Mouse (Mus musculus): ENCODE measurements around the gene Retreg1. TPM values are rescaled to one million over a fixed set of nuclear protein-coding genes. Genes with fewer than 3 reads are reported as not detected.
A peak's percentile ranks its signal among the peaks of the same experiment; 100 is the strongest.
"Not testable (repeated sequence)": the region's sequence is repeated elsewhere in the genome, so short reads cannot be mapped to it uniquely, and the experiment has no call there.

Gene Retreg1
- total RNA-seq, 2 experiments from 2014 or later = 26.1 to 38.4 TPM

DNA sequence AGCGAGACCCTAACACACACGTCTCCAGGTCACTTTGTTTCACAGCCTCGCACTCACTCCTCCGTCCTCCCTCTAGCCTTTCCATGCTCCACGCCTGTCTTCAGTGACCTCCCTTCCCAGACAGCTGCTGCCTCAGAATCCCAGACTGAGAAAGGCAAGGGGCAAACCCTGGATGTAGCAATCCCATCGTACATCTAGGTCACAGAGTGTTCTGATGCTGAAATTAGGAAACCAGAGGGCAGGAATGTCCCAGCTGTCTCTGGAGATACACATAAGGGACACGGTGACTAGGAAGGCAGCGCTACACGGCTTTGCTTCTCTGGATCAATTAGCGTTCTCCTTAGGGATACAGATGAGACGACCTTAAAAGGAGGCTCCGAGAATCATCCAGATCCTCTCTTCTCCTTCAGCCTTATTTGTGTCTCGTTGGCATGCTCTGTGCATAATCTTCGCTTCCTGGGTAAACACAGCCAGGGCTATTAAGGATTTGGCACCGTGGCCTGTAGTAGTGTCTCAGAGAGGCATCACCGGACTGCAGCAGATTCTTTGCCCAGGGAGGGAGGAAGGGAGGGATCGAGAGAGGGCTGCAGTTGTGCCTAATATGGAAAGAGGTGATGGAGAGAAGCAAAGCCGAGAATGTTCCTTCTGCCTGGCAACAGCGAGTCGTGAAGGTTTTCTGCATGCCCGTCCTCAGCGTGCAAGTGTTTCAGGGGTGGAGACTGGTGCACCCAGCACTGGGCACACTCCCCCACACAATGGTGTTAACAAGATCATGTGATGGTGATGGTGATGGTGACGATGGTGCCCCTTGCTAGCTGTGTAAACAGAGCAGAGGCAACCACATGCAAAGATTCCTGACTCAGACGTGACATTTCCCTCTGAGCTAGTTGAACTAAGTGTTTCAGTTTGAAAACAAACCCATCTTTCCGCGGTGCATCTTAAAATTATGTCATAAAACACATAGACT is 105.6 kb downstream of the Retreg1 start:
- DNase-seq = no peak

DNA sequence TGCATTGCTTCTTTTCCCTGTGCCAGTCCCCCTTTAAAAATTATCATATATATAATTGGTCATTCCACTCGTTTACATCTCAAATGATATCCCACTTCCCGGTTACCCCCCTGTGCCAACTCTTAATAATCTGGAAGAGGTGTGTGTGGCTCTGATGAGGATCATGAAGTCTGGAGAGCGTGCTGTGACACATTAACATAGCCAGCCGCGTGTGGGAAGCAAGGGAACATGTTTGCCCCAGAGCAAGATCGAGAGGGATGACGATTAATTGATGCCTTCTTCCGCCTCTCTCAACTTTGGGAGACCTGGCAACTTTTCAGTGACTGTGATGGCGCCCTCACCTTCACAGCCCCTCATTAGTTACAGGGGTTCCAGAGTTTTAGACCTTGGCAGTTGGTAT is 106.7 kb downstream of the Retreg1 start:
- no peak for DNase-seq

DNA sequence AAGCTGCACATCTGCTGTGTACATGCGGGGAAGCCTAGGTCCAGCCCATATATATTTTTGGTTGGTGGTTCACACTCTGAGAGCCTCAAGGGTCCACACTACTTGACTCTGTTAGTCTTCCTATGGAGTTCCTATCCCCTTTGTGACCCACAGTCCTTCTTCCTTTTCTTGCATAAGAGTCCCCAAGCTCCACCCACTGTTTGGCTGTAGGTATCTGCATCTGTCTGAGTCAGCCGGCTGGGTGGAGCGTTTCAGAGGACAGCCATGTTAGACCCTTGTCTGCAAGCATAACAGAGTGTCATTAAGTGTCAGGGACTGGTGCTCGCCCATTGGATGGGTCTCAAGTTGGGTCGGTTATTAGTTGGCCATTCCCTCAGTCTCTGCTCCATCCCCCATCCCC is 107.6 kb downstream of the Retreg1 start:
- no peak for DNase-seq

DNA sequence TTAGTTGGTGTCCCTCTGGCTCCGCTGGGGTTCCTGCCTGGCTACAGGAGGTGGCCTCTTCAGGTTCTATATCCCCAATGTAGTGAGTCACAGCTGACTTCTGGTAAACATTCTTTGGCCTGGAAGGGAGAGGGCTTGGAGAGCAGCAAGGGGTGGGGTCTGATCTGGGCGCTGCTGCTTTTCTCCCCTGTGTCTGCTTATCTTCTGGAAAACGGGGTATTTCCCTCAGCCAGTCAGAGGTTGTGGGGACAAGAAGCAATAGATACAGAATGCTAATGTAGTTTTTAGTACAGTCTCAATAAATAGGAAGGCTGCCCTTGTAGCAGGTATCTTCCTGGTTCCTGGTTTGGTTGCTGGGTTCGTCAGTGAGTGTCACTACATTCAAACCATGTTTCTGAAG is 108.1 kb downstream of the Retreg1 start:
- DNase-seq = no peak

DNA sequence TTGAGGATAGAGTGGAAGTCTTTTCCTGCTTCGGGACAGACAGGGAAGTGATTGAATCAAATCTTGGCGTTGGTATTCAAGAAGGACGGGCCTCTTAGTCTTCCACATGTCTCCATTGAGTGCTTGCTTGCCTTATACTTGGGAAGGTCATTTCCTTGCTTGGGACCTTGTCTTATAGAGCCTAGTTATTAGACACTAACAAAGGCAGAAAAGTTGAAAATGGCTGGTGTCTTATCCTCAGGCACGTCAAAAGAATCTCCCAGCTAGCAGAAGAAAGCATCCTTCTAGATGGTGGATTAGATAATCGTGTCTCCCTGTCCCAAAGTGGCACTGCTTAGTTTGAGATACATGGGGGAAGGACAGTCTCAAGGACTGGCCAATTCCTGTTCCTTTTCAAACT is 113.0 kb downstream of the Retreg1 start:
- no peak for DNase-seq

DNA sequence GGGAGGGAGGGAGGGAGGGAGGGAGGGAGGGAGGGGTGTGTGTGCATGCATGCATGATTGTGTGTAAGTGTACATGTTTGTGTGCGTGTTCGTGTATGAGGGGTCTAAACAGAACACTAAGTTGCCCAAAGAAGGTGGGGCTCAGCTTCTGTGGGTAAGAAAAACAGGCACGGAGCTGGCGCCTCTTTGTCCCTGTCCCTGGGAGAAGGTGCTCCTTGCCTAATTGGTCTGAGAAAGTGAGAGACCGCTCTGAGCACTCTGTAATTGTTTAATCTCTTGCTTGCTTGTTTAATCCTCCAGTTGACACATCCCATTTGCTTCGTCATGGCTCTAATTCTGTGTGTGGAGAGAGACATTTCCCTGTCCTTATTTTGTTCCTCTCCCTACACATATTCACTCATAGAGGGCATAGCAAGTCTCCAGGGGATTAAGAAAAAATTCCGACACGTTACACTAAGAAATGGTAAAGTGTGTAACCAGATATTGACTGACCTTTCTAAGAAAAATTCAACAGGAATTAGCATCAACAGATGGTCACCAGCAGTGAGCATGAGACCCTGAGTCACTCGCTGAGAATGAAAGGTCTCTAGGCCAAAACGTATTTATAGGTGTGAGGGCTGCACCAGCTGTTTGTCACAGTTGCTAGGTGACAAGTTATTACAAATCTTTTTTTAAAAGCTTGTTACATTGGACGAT is 113.6 kb downstream of the Retreg1 start:
- no peak for DNase-seq

DNA sequence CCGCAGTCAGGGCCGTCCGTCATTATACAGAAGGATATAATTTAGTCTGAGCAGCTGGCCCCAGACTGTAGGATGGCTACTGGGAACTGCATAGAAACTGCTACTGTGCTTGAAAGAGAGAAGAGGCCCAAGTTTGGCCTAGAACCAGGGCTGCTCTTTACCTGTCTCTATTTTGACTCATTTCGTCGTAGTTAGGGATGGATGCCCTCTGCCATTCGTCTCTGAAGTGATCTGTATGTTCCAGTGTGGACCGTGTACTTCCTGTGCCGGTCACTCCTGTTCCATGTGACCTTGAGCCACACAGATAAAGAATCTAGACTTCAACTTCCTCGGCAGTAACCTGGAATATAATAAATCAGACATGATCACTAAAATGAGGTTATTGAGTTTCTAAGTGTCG is 114.7 kb downstream of the Retreg1 start:
- DNase-seq = no peak

DNA sequence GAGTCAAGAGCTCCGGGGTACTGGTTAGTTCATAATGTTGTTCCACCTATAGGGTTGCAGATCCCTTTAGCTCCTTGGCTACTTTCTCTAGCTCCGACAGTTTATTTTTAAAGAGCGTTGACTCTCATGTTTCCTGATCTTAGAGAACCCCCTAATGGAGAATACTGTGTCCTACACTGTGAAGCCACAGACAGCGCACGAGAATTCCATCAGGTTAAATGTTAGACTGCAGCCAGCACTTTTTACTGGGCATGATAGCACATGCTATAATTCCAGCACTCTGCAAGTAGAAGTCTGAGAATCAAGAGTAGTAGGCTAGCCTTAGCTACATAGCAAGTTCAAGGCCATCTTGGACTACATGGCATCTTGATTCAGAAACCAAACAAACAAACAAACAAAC is 116.4 kb downstream of the Retreg1 start:
- DNase-seq = no peak

DNA sequence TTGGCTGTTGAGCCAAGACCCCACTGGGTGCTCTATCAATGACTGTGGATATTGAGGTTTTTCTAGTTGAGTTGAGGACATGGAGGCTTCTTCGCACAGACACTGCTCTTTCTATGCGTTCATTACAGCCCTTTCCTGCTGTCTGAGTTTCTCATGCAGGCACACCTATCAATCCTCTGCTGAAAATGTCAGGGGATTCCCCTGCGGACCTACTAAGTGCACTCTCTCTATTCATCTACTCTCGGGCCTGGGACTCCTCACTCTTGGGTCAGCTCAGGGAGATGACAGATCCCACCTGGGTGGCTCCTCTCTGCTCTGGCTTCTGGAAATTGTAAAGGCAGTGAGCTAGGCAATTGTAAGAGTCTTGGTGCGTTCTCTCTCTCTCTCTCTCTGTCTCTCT is 117.3 kb downstream of the Retreg1 start:
- no peak for DNase-seq

DNA sequence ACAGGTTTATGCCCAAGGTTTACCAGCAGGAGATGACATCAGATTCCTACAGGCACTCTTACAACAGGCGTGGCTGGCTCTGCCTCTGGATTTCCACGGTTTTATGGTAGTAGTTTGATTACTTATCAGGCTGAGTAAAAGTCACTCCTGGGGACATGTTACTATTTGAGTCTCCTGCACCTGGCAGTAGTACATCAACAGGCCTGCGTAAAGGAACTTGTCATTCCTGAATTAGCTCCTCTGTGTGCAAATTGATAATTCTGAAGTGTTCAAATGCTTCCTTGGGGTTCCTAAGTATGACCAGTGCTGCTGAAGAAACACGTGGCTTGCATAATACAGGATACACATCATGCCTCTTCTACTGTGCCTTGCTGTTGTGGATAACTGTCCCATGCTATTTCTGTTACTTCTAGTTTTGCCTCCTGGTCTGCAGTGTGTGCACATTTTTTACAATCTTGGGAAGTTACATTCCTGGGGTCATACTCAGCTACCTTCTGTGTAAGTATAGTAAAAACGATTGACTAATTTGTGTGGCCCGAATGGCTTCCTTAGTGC is 123.3 kb downstream of the Retreg1 start:
- DNase-seq = no peak

DNA sequence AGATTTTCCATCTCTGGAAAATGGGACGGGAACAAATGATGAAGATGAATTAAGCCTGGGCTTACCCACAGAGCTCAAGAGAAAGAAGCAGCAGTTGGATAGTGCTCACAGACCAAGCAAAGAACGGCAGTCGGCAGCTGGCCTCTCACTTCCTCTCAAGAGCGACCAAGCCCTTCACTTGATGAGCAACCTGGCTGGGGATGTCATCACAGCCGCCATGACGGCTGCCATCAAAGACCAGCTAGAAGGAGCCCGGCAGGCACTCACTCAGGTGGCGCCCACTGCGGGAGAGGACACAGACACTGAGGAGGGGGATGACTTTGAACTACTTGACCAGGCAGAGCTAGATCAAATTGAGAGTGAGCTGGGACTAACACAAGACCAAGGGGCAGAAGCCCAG is 128.6 kb downstream of the Retreg1 start:
- DNase-seq = no peak

DNA sequence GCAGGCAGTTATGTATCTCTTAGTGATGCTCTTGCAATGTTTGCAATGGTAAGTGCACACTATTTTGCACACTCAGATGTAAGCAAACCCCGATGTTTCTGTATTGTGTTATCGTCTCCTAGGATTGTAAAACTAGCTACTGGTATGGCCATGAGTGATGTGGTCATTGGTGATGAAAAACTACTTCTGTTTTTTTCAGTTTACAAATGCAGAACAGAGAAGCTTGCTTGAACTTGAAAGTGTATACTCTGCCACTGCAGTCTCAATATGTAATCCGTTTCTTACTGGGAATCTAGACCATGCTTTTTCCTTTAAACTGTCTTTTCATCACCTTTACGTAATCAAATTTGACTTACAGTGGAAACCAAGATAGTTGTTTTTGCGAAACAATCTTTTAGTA is 129.8 kb downstream of the Retreg1 start:
- DNase-seq = no peak

DNA sequence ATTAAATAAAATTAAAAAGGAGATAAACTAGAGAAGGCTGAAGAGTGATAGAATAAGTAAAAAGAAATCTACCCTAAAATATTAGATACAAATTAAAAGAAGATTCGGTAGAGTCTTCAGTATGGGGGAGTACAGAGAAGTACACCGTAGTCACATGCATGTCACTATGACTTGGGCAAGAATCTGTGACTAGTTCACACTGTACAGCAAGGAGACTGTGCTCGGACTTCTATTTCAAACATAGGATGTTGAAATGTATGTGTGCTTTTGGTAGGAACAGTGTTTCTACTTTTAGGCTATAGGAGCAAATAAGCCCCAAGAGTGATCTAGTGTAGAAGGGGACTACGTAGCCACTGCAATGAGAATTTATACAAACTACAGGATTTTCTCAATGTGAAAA is 131.4 kb downstream of the Retreg1 start:
- no peak for DNase-seq

DNA sequence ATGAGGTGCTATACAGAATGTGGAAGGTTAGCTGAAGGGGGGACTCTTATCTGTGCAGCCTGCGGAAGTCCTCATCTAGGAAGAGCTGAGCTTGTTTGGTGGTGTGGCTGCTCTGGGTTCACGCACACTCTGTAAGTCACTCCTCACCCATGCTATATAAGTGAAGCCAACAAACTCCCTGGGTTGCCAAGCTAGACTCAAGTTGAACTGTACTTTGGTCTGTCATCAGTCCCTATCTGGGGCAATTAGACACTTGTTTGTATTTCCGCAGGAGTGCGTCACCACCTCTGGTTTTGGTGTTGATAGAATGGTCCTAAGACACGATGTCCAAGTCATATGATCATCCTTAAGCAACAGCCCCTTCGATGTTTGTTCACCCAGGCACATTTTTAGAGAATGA is 132.8 kb downstream of the Retreg1 start:
- no peak for DNase-seq

DNA sequence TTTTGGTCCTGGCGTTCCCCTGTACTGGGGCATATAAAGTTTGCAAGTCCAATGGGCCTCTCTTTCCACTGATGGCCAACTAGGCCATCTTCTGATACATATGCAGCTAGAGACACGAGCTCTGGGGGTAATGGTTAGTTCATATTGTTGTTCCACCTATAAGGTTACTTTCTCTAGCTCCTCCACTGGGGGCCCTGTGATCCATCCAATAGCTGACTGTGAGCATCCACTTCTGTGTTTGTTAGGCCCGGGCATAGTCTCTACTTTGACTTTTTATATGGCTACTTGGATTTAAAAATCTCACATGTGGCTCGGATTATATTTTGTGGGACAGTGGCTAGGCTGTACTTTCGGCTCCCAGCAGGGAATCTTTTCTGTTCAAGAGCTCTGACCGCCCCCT is 140.6 kb downstream of the Retreg1 start:
- DNase-seq = not testable (repeated sequence)

DNA sequence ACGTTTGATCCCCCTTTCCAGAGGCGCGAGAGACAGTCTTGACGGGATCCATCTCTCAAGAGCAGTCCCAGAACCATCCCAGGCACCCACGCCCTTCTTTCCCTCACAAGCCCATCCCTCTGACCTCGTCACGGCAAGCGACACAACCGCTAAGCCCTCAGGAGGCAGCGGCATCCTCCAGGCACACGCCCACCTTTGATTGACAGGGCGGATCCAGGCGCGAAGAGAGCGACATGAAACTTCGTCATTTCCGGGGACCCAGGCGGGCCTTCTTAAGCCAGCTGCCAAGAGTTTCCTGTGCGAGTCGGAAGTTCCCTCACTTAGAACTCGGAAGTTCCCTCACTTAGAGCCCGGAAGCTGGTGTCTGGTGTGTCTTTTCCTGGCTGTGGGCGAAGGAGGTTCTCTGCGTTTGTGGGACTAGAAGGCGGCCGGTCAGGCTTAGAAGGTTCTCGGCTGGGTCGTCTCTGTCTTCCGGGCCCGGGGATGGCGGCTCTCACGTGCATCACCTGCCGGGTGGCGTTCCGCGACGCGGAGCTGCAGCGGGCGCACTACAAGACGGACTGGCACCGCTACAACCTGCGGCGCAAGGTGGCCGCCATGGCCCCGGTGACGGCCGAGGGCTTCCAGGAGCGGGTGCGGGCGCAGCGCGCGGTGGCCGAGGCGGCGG is 141.2 kb downstream of the Retreg1 start, which contains the start of gene Zfp622:
Gene Zfp622 (plus strand): TSS at position 300 of the 667 bp plus-strand sequence.
- peak; percentile 94 for DNase-seq

DNA sequence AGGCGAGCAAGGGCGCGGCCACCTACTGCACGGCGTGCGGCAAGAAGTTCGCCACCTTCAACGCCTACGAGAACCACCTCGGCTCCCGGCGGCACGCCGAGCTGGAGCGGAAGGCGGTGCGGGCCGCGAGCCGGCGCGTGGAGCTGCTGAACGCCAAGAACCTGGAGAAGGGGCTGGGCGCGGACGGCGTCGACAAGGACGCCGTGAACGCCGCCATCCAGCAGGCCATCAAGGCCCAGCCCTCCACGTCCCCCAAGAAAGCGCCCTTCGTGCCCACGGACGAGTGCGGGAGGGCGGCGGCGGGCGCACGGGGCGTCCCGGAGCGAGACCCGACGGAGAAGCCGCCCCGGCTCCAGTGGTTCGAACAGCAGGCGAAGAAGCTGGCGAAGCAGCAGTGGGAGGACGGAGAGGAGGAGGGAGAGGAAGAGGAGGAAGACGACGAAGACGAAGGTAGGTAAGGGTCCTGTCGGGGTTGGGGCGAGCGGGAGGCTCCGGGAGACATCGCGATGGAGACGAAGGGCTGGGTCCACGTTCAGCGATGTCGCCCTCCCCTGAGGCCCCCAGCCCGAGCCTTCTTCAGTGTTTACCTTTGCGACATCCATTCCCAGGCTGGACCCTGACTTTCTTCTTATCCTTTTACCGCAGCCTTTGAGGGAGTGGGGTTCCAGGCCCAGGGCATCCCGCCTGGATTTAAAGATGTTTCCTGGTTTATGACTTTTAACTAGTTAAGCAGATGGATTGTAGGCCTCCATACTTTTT is 141.9 kb downstream of the Retreg1 start:
- no peak for DNase-seq

DNA sequence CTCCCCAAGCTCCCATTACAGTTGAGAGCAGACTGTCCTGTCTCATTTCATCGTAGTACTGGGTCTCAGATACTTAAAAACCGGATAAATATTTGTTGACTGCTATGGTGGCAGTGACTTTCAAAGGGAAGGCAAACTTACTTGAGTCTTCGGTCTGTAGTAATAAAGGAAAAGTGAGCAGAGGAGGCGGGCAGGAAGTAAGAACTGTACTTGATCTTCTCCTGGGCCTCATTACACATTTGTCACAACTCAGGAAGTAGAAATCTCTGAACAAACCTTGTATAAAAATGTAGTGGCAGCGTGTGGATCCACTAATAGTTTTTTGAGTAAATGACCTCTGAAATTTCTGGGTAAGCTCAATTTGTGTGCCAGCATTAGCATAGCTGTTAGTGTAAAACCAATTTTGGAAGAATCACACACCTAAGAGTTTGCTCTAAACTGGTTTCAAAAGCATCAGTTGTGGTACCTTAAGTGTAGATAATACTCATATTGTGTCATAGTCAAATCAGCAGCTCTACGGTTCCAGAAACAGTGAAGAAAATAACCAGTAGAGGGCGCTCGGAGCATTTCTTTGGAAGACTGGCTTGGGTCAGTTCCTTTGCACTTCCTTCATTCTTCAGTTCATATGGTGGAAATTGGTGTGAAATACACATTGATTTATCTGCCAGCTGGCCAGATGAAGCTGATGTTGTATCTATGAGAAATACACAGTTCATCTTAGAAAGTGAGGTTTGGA is 150.2 kb downstream of the Retreg1 start:
- DNase-seq = peak; percentile 71

DNA sequence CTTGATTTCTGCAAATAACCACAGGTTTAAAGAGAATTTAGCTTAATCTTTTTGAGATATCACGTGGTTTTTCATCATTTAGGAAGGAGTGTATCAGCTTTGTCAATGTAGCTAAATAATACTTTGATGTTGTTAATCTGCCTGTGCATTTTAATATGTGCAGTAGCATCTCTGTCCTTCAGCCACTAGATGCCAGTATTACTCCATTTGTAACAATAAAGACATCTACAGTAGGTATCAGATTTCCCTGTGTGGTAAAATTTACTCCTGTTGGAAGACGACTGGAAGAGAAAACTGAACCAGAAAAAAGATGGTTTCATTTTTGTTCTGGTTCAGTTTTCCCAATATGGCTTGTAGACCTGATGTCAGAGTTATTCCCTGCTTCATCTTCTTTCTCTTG is 152.5 kb downstream of the Retreg1 start:
- DNase-seq = no peak

DNA sequence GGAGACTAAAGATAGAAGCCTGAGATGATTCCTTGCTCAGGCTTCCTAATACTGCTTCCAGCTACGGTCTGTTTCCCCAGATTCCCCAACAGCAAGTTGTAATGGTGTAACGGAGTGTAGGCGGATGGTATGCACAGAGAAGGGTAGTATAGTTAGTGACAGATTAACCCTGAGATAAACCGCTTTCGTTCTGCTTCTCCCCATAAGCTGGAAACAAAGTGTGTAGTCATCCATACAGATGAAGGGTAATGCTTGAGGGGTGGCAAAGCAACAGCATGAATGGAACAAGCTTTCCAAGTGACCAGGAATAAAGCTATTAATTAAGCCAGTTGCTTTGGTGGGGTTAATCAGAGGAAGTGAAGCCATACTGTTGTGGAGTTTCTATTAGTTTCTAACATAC is 156.6 kb downstream of the Retreg1 start:
- not testable (repeated sequence) for DNase-seq

DNA sequence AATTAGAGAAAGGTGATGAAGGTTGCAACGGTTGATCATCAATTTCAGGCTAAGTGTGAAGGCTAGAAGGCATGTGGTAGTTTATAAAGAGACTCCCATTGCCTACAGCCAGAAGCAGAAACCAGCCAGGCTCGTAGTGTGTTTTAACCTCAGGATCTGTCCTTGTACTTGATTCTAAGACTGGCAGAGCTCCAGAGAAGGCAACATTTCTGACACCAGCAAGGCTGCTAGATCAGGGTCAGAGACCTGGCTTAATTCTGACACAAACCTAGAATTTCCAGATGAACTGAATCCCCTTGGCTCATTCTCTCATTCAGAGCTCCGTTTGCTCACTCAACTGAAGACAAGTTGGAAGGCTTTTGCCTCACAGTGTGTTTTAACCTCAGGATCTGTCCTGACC is 165.6 kb downstream of the Retreg1 start:
- peak; percentile 38 for DNase-seq

Measured in adrenal gland, postnatal 10 days (tissue).